Mouse (Mus musculus): ENCODE data around the gene Gm7257. TPM values are rescaled to one million over a fixed set of nuclear protein-coding genes. Genes with fewer than 3 reads are reported as not detected.

Gm7257 gene
- not detected in 2 replicates for polyA plus RNA-seq (2014; fragmentation: Nextera tagmentation; extraction: Ambion mirVana)

DNA sequence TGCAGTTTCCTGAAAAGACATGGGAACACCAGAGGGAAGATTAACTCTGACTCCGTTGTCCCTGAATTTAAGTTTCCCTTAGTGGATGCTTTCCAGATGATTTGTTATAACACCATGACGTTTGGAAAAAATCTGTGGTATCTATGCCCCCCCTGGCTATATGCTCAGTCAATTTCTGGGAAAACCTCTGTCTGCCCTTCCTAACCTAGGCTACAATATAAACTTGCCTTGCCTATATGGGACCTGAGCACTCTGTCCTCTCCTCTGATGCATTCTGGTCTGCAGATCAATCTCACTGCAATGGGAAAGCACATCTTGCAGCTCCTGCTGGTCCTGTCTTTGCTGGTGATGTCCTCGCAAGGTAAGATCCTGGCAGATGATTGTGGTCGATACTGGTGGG, at the start of gene Gm7257:
Gene Gm7257 (plus strand): TSS at position 301 of the 400 bp plus-strand sequence.
- Histone ChIP-seq H3K9ac (replicated peaks; ENCODE audit: low read length) (no peak within 1 kb of the TSS), H3K27me3 (ENCODE audit: control insufficient read depth, insufficient read depth, low read length) (no peaks in the 10 kb centered on the region), H3K4me3 (replicated peaks; ENCODE audit: low read depth, low read length) (no peak within 1 kb of the TSS), H3K36me3 (ENCODE audit: control insufficient read depth, insufficient read depth, low read length) (no peaks in the 10 kb centered on the region), H3K4me1 (ENCODE audit: control insufficient read depth, insufficient read depth, low read length) (no peaks in the 10 kb centered on the region), H3K27ac (replicated peaks; ENCODE audit: low read depth, low read length) (no peak within 1 kb of the TSS), H3K9me3 (ENCODE audit: control insufficient read depth, low read length) (peaks cover 19% of the 10 kb centered on the region), H3K4me2 (ENCODE audit: low read length) (no peak within 1 kb of the TSS)
- no peak for ATAC-seq (ENCODE audit: low FRiP score, low TSS enrichment)
- DNase-seq: no peak
- WGBS: 78% methylated on average over 4 of the region's 4 CpGs

DNA sequence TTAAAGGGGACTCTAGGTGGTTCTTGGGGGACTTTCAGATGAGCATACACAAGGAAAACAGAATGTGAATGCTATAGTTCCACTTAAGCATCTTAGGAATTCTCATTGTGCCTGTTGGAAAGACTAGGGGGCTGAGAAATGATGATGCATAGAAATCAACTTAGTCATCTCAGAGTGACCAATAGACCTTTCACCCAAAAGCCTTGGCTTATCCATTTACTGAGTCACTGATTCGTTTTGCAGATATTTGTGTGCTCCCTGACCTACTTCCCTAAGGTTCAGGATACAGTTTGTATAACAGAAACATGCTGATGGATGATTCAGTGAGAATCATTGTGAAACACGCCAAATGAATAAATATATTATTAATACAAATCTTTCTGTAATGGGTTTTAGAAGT, 28.7 kb upstream of the Gm7257 start:
- no peaks in the 10 kb centered on the region for H3K4me1 ChIP-seq (ENCODE audit: control insufficient read depth, insufficient read depth, low read length)
- DNase-seq (no peak), ATAC-seq (ENCODE audit: low FRiP score, low TSS enrichment) (no peak)
- no peak overlapping the region for H3K4me2 ChIP-seq (ENCODE audit: low read length)
- no peaks in the 10 kb centered on the region for H3K27me3 ChIP-seq (ENCODE audit: control insufficient read depth, insufficient read depth, low read length)
- H3K4me3 ChIP-seq (replicated peaks; ENCODE audit: low read depth, low read length): no peak overlapping the region
- whole genome bisulfite sequencing: 50% methylated on average over 2 of the region's 2 CpGs
- no peak overlapping the region for H3K27ac ChIP-seq (replicated peaks; ENCODE audit: low read depth, low read length)
- H3K9me3 ChIP-seq (ENCODE audit: control insufficient read depth, low read length): no peaks in the 10 kb centered on the region; the same call in none of the 2 replicates
- H3K36me3 ChIP-seq (ENCODE audit: control insufficient read depth, insufficient read depth, low read length): no peaks in the 10 kb centered on the region
- H3K9ac ChIP-seq (replicated peaks; ENCODE audit: low read length): no peak overlapping the region

DNA sequence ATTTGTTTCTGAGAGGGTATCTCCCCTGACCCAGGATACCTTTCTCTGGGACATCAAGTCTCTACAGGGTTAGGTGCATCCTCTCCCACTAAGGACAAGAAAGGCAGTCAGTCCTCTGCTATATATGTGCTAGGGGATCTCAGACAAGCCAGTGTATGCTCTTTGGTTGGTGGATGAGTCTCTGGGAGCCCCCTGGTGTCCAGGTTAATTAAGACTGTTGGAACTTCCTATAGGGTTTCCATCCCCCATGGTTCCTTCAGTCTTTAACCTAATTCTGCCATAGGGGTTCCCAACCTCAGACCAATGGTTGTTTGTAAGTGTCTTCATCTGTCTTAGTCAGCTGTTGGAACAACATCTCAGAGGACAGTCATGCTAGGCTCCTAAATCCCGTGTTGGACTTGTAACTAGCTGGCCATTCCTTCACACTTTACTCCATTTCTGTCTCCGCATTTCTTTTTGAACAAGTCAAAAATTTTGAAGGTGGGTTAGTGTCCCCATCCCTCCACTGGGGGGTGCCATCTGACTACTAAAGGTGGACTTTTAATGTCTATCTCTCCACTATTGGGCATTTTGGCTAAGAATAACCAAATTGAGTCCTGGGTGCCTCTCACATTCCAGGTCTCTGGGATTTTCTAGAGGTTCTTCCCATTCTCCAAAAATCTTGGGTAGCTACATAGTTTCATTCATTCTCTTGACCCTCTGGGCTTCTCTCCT, 3.5 kb downstream of the Gm7257 start:
- WGBS: 46% methylated on average over 2 of the region's 2 CpGs
- H3K27ac ChIP-seq (replicated peaks; ENCODE audit: low read depth, low read length): no peak overlapping the region
- H3K4me1 ChIP-seq (ENCODE audit: control insufficient read depth, insufficient read depth, low read length): no peaks in the 10 kb centered on the region
- H3K4me3 ChIP-seq (replicated peaks; ENCODE audit: low read depth, low read length): no peak overlapping the region
- ATAC-seq (ENCODE audit: low FRiP score, low TSS enrichment) (no peak), DNase-seq (no peak)
- peaks cover 19% of the 10 kb centered on the region for H3K9me3 ChIP-seq (ENCODE audit: control insufficient read depth, low read length)
- H3K27me3 ChIP-seq (ENCODE audit: control insufficient read depth, insufficient read depth, low read length): no peaks in the 10 kb centered on the region
- no peak overlapping the region for H3K4me2 ChIP-seq (ENCODE audit: low read length)
- no peaks in the 10 kb centered on the region for H3K36me3 ChIP-seq (ENCODE audit: control insufficient read depth, insufficient read depth, low read length)
- H3K9ac ChIP-seq (replicated peaks; ENCODE audit: low read length): no peak overlapping the region

DNA sequence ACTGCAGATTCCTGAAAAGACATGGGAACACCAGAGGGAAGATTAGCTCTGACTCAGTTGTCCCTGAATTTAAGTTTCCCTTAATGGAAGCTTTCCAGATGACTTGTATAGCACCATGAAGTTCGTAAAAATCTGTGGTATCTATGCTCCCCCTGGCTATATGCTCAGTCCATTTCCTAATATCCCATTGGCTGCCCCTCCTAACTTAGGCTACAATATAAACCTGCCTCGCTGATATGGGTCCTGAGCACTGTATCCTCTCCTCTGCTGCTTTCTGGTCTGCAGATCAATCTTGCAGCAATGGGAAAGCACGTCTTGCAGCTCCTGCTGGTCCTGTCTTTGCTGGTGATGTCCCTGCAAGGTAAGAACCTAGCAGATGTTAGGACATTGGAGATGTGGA, 43.7 kb downstream of the Gm7257 start, which contains the start of gene Gm9513:
Gene Gm9513 (plus strand): TSS at position 301 of the 400 bp plus-strand sequence.
- Histone ChIP-seq H3K36me3 (ENCODE audit: control insufficient read depth, insufficient read depth, low read length) (no peaks in the 10 kb centered on the region), H3K4me2 (ENCODE audit: low read length) (no peak within 1 kb of the TSS), H3K9ac (replicated peaks; ENCODE audit: low read length) (no peak within 1 kb of the TSS), H3K9me3 (ENCODE audit: control insufficient read depth, low read length) (peaks cover 20% of the 10 kb centered on the region), H3K4me3 (replicated peaks; ENCODE audit: low read depth, low read length) (no peak within 1 kb of the TSS), H3K4me1 (ENCODE audit: control insufficient read depth, insufficient read depth, low read length) (no peaks in the 10 kb centered on the region), H3K27me3 (ENCODE audit: control insufficient read depth, insufficient read depth, low read length) (no peaks in the 10 kb centered on the region), H3K27ac (replicated peaks; ENCODE audit: low read depth, low read length) (no peak within 1 kb of the TSS)
- ATAC-seq (ENCODE audit: low FRiP score, low TSS enrichment): no peak
- 66% methylated on average over 3 of the region's 3 CpGs for WGBS
- DNase-seq: no peak

Other genes starting within 250 kb of the Gm7257 start
- not detected in 2 replicates for gene Gm9513, start 43.8 kb downstream of the Gm7257 start, polyA plus RNA-seq (2014; fragmentation: Nextera tagmentation; extraction: Ambion mirVana)
- gene Gm5615, start 110.1 kb downstream of the Gm7257 start, polyA plus RNA-seq (2014; fragmentation: Nextera tagmentation; extraction: Ambion mirVana): not detected in 2 replicates
- gene Gm17689, start 150.8 kb downstream of the Gm7257 start, polyA plus RNA-seq (2014; fragmentation: Nextera tagmentation; extraction: Ambion mirVana): not detected in 2 replicates
- not detected in 2 replicates for gene A630095E13Rik, start 211.5 kb downstream of the Gm7257 start, polyA plus RNA-seq (2014; fragmentation: Nextera tagmentation; extraction: Ambion mirVana)

Measured in midbrain, embryonic 14.5 days (tissue).